Mouse (Mus musculus) layer of hippocampus, adult 18-20 months (tissue): ENCODE results near the gene Hesx1. TPM values are rescaled to one million over a fixed set of nuclear protein-coding genes. Genes with fewer than 3 reads are reported as not detected.
A peak's percentile ranks its signal among the peaks of the same experiment; 100 is the strongest.
"Not testable (repeated sequence)": the region's sequence is repeated elsewhere in the genome, so short reads cannot be mapped to it uniquely, and the experiment has no call there.

Experiments used
- DNase-seq, 2 experiments: peaks; one replicate each; pipeline ENCODE4 v3.0.0; 2022; ENCODE audit warnings: low spot score in 2 of 2
- long read RNA-seq: library from polyadenylated mRNA; stranded (forward); transcript quantifications from one replicate; pipeline ENCODE4 v2.0.0, GENCODE M21; 2021
- total RNA-seq, 2 experiments: library from RNA; stranded (reverse); gene quantifications; 2 replicates each; pipeline ENCODE4 v1.2.3; 2021

Gene Hesx1
- total RNA-seq = not detected
- long read RNA-seq = 0 reads

DNA sequence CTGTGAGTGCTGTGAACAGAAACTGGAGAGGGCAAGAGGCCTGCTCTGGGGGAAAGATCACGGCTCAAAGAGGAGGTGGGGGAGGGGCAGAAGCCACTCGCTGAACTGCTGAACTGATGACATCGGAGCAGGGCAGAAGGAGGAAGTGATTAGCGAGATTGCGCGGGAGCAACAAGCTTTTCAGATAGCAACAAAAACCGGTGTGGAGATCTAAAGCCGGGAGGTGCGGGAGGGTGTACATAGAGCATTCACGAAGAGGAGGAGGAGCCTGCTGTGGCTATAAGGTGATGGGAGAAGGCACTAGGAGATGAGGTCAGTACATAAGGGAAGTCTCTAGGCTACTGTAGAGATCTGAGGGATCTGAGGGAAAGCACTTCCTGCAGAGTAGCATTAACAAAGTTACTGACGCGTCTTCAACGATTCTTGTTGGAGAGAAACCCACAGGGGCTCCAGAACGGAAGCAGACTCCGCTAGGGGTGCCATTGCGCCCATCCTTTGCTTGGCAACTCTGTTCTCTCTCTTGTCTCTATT lies at the start of gene Hesx1:
Gene Hesx1 (plus strand): TSS at position 206 of the 531 bp plus-strand sequence.
- peak in 1 of 2 experiments; percentile 5 for DNase-seq

DNA sequence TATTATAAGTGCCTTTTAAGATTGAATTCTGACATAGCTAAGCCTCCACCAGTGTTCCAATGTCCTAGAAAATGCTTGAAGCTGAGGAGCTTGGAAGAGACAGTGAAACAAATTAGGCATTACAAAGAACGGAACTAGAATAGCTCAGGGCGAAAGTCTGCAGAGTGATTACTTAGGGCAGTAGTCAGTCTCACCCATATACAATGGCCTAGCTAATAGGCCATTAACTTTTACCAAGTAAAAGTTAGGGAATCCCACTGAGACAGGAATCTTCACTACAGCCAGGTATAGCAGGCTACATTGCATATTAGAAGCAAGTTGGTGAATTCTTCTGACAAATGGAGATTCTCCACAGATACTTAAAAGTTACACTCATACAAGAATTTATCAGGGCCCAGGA lies 38.1 kb upstream of the Hesx1 start:
- DNase-seq = not testable (repeated sequence)

DNA sequence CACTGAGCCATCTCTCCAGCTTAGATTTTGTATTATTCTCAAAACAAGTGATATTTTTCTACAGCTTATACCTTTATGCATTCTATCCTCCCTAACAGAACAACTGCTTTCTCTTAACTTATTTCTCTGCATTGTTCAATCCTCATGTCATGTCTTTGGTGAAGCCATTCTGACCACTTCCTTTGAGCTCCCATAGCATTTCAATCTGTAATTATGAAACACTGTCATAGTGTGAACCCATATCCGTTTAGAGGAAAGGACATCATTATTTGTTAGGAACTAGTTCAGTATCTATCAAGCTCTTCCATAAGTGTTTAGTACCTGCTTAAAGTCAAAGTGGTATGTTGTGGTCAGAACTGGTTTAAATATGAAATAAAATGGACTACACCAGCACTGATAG lies 33.7 kb upstream of the Hesx1 start:
- DNase-seq = no peak

DNA sequence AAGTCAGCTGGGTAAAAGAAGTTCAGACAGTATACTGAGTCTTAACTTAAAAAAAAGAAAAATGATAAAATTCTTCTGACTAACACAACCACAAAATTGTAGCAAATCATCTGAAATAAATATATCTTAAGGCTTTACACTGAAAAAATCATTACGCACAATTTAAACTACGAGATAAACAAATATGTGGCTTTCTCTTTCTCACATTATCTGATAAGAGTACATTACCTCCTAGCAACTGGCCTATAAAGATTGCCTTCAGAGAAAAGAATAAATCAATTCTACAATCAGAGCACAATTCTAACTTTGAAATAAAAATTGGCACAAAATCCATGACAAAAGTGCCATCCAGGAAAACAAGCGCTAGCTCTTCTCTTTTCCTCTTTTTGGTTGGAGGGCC lies 25.1 kb upstream of the Hesx1 start:
- no peak for DNase-seq

DNA sequence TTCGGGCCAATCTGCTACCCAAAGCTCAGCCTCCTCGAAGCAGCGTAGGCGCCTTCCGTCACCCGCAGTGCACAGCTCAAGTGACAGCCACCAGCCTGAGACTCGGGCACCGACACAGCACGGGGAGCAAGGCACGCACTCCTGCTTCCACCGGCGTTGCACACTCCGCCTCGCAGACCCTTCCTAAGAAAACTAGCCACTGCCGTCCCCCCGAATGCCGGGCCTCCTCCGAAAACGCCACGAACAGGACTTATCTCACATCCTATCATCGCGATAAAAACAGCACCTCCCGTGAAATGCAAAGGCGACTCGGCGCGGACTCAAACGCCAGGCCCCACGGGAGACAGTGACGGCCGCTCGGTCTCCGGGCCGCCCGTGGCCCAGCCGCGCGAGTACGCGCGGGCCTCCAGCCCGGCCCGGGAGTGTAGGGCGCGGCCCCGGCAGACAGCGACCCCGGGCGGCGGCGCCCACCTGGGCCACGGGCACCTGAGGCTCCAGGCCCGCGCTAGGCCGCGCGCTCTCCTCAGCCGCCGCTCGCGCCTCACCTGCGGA lies 24.3 kb upstream of the Hesx1 start:
- DNase-seq = peak; percentile 66 to 81

DNA sequence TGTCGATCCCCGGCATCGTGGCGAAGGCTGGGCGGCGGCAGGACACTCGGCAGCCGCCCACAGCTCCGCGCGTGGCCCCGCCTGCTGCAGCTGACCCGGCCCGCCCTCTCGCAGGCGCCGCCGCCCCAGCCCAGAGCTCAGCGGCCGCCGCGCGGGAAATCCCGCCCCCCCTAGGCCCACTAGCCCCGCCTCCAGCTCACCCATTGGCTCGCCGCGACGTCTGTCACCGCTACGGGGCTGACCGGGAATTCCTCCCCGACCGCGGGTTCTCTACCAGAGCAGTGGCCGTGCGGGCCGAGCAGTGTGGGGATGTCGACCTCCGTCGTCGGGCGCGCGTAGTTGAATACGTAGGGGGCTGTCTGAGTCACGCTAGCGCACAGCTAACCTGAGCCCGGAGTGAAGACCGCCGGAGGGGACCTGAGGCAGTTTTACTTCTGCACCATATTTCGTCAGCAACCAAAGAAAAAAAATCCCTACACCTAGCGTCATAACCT lies 23.7 kb upstream of the Hesx1 start:
- DNase-seq = peak; percentile 90 to 97

DNA sequence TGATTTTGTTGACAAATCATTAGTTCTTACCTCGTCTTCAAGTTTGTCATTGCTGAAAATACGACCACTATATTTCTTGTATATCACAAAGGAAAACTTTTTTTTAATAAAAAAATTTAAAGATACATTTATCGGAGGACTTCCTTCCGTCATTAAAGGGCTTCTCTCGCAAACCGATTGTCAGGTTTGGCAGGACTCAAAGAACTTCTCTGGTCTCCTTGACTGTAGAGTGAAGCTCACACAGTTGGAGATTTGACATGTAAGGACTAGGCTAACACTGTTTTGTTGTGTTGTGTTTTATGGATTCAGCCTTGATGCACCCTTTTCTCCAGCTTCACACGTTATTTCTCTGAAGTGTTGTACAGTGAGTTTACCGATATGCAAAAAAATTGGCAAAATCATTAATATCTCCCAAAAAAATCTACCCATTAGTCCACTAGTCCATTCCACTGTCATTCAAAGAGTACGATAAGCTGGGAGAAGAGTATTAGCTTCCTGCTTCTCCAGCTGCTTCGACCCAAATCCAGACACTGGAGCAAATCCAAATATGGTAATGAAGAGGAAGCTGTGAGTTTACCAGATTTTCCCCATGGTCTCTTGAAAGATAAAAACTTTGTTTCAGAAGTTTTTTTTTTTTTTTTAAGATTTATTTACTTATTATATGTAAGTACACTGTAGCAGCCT lies 23.0 kb upstream of the Hesx1 start, which contains the start of gene Appl1:
Gene Appl1 (minus strand): TSS at position 127 of the 684 bp plus-strand sequence.
- no peak for DNase-seq

DNA sequence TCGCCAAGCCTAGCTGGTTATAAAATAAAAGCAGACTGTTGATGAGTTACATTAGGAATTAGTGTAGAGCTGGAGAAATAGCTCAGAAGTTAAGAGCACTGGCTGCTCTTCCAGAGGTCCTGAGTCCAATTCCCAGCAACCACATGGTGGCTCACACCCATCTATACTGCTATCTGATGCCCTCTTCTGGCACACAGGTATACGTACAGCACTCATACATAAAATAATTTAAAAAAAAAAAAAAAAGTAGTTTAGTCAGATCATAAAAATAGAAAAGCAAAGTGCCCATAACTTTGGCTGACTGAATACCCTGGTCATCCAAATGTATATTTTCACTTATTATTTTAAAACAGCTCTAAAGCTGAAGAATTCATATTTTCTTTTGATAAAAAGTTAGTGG lies 21.1 kb upstream of the Hesx1 start:
- no peak for DNase-seq

DNA sequence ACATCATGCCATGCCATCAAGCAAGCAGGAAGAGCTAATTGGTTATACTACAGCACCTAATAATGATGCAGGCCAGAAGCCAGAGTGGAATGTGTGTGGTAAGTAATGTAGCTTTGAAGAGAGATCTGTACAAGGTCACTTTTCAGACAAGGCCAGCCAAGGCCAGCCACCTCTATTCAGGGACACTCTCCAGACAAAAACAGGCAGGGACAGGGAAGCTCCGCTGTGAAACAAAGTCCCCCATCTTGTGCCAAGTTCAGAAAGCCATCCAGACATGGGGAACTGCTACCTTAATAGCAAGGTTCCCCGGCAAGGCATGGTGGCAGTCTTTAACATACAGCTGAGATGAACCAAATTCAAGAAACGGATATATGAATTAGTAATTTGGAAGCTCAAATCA lies 18.7 kb upstream of the Hesx1 start:
- no peak for DNase-seq

DNA sequence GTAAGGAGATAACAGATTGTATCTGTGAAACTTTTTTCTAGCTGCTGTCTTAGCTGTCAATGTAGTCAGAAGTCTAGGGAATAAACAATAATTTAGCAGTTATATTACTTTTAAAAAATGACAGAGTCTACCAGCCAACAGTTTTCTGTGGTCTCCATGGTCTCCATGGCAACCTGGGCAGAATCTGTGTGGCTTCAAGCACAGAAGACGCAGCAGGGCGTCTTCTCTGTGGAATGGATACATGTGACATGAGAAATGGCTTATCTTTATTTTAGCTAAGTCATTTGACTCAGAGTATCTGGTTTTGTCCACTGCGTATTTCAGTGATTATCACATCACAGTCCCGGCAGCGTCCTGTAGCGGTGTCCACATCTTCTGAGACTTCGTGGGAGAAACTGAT lies 18.0 kb upstream of the Hesx1 start:
- DNase-seq = no peak

DNA sequence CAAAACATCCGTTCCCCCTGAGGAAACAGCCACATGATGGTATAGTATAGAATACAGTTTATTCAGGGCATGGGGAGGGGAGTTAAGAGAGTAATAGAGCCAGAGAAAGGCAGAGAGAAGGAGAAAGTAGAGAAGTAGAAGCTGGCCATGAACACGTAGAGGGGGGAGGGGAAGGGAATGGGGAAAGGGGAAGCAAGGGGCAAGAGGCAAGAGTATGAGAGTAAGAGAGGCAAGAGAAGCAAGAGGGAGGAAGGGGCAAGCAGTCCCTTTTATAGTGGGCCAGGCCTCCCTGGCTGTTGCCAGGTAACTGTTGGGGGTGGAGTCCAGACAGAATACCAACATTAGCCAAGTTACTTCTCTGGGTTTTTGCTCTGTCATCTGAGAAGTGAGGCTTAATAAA lies 16.7 kb upstream of the Hesx1 start:
- DNase-seq = no peak

DNA sequence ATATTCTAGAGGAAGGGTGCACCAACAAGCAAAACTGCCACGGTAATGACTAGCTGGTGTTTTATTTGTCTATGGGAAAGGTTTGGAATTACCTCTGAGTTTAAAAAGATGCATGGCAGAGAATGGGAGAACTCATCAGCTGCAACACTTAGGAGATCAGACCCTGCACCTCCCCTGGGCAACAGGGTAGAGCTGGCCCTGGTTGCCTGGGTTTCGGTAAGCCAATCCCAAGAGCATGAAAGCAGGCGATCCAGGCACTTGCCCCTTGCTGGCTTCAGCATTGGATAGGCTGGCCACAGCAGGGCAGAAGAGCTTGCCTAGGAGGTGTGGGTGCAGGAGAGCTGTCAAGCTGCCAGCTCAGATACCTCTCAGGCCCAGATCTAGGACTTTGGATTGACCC lies 14.4 kb upstream of the Hesx1 start:
- no peak for DNase-seq

DNA sequence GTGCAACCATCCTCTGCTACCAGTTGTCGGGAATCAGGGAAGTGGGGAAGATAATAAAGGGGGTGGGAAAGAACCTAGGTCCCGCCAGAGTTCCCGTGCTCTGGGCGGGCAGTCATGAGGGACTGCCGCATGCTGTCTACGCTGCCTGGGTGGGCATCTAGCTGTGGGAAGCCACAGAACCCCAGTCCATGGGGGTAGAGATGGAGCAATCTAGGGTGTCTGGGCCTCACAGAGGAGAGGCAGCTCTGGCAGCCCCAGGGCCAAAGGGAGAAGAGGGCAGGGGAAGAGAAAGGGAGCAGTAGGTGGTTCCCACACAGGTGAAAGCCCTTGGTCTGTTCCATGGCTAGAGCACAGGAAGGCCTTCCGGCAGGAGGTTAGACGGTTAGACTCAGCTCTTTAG lies 13.2 kb upstream of the Hesx1 start:
- DNase-seq = no peak

DNA sequence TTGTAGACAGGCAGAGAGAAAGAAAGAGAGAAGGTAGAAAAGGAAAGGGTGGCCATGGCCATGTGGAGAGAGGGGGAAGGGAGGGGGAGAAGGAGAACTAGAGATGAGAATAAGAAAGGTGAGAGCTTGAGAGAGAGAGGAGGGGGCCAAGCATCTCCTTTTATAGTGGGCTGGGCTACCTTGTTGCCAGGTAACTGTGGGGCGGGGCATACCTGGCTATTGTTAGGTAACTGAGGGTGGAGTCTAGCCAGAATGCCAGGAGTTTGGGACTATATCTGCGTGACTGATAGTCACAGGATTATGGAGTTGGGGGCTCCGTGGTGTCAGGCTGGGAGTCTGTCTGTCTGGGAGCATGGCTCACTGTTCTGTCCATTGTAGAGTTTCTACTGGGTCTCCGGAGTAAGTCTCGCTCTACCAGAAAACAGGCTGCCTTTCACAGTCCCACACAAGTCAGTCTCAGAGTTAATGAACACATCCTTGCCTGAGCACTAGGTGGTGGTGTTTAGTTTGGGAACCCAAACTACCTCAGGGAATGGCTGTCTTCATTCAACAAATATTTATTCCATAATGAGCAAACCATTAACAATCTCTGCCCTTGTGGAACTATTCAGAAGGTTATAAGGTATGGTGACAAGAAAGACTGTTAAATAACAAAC lies 12.6 kb upstream of the Hesx1 start:
- DNase-seq = no peak

DNA sequence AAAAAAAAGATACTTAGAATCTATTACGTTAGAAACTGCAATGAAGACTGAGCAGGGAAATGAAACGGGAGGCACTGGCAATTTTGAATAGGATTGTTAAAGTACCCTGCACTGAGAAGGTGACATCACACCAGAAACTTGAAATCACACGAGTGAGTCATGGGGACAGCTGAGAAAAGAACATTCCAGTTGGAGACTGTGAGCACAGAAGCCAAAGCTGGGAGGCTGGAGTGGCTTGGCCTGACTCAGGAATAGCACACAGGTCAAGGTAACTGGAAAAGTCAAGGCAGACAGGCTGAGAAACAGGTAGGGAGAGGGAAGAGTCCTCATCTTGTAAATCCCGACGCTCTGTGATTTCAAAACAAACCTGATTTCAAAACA lies 12.1 kb upstream of the Hesx1 start:
- no peak for DNase-seq

DNA sequence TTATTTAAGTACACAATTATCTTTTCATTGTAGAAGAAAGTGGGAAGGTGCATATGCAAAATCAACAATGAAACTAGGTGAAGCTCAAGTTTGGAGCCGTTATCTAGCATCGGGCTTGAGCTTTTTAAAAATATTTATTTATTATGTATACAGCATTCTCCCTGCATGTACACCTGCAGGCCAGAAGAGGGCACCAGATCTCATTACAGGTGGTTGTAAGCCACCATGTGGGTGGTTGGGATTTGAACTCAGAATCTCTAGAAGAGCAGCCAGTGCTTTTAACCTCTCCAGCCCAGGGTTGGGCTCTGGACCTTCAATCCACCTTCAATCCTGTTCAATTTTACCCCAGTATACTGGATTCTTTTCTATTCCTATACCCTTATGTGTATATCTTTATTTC lies 5.5 kb upstream of the Hesx1 start:
- no peak for DNase-seq

DNA sequence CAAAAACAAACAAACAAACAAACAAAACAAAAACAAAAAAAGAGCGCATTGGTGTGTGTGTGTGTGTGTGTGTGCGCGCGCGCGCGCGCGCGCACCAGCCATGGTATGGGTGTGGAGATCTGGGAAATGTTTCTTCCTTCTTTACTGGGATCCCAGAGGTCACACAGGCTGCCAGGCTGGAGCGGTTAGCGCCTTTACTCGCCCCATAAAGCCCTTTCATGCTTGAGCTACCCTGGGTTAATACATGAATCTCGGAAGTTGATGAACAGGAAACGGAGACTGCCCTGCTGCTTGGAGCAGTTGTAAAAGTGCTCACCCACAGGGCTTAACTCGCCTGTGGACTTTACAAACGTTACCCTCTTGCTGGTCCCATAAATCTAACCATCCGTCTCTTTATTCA lies 2.6 kb upstream of the Hesx1 start:
- DNase-seq = no peak

DNA sequence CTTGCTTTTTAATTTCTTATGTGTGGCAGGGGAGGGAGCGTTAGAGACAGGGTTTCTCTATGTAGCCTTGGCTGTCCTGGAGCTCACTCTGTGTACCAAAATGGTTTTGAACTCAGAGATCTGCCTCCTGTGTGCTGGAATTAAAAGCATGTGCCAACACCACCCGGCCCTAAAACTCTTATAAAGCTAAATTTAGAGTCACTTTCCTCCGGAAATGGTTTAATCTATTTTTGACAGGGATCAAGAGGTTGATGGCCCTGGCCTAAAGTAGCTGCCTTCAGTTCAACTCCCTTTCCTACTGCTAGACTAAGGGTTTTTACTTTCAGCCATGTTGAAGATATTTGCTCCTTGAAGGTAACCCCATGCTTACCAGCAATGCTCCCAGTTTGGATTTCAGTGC lies 789 bp upstream of the Hesx1 start:
- no peak for DNase-seq

DNA sequence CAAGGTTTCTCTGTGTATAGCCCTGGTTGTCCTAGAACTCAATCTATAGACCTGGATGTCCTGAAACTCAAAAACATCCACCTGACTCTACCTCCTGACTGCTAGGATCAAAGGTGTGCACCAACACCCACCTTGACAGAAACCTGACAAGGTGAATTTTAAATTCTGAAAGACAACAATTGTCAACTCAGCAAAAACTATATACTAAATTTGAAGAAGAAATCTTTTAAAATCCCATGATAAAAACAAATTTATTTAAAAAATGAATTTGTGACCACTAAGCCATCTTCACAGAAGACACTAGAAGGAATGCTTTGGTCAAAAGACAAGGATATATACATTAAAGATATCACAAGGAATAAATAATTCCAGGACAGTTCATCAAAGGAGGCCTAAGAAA lies 2.0 kb downstream of the Hesx1 start:
- no peak for DNase-seq

DNA sequence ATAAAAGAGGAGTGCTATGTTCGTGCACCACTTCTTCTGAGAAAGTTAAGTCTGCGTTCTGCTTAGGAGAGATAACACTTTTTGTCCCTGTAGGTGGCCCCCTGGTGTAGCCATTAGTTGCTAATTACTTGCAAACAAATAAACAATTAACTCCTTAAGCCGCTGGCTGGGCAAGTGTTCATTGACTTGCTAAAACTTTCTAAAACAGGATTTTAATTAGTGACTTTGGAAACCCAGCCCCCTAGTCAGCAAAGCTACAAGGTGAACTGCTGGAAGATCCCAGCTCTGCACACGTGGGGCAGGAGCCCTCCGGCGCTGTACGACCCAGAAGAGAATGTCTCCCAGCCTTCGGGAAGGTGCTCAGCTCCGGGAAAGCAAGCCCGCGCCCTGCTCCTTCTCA lies 6.2 kb downstream of the Hesx1 start:
- no peak for DNase-seq

DNA sequence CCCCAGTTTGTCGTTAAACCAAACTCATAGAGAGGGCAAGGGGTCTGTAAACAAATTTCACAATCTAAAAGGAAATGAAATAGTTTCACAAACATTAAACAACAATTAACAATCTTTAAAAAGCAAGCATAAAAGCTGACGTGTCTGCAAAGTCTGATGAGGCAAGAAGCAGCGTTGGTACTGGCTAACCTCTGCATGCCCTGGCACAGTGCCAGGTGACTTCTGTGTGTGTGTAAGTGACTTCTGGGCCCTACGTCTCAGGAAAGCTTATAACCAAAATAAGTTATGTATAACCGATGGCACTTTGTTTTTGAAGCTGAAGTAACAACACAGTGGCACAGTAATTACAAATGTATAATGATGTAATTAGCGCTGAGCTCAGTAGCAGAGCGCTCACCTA lies 10.7 kb downstream of the Hesx1 start:
- no peak for DNase-seq

DNA sequence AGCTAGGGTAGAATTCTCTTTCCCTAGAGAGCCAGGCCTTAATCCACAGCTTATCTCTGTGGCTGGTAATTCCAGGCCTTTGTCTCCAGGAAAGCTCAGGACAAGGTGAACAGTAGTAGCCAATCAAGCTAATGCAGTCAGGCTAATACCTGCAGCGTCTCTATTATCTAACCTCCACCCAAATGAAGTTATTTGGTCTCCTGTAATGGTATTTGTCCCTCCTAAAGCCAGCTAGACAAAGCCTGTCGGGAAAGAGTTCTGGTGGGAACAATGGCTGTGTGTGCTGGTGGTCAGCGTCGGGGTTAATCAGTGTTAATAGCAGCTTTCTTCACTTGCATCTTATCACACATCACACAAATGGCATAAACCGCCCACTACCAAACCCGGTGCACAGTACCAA lies 11.7 kb downstream of the Hesx1 start:
- DNase-seq = no peak
